Mouse (Mus musculus) brain, embryonic 14.5 days (tissue): ENCODE data around the gene Tgtp2.

ENCODE experiments used
- CTCF ChIP-seq: fragments of 200-500 bp; IDR thresholded peaks from 2 replicates; pipeline ENCODE4 v1.5.1; 2012; ENCODE audit warnings: inconsistent platforms, mild to moderate bottlenecking, moderate library complexity, borderline replicate concordance; ENCODE audit not compliant: insufficient read depth, insufficient read length; ENCODE audit errors: extremely low read depth
- POLR2A ChIP-seq: fragments of 200-500 bp; IDR thresholded peaks from 2 replicates; pipeline ENCODE4 v1.6.1; 2012; ENCODE audit warnings: mild to moderate bottlenecking, inconsistent platforms, borderline replicate concordance; ENCODE audit not compliant: poor library complexity, insufficient read depth, insufficient read length, severe bottlenecking; ENCODE audit errors: extremely low read depth

- TF ChIP-seq POLR2A (no peak), CTCF (no peak)
Measured at GRCm38 (mm10) chr11:49078719-49079118, 14.7 kb upstream of the Tgtp2 start.
